Mouse (Mus musculus): ENCODE data around the gene Arhgef12. TPM values are rescaled to one million over a fixed set of nuclear protein-coding genes. Genes with fewer than 3 reads are reported as not detected.

Arhgef12 gene
- total and polyA plus RNA-seq, 3 experiments: 34.8 to 150 (median 136) TPM

DNA sequence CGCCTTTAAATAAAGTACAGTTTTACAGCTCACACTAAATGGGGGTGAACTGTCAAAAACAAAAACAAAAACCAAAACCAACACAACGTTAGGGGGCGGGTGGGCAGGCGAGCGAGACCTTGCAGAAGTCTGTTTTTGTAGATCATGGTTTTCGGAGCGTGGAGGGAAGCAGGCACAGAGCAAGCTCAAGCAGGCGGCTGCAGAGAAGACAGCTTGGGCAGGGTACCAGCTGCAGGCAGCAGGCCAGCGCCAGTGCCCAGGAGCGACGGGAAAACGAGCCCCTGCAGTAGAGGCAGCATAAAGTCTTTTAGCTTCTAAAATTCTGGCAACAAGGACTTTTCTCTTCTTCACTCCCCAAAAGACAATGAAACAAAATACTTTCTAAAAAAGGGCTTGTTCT lies 142.7 kb downstream of the Arhgef12 start:
- no peaks in the 10 kb centered on the region for H3K4me1 ChIP-seq (ENCODE audit: control insufficient read depth, insufficient read depth, low read length)
- H3K9ac ChIP-seq (ENCODE audit: low read depth, low read length): no peak overlapping the region
- H3K79me2 ChIP-seq (replicated peaks; ENCODE audit: control insufficient read depth, insufficient read depth, low read length): no peaks in the 10 kb centered on the region
- H3K4me3 ChIP-seq: no peak overlapping the region
- intact Hi-C loops (cut with DNase I): no loop called here
- 88% methylated on average over 12 of the region's 12 CpGs for WGBS
- H3K27ac ChIP-seq: no peak overlapping the region
- no peaks in the 10 kb centered on the region for H3K36me3 ChIP-seq (ENCODE audit: control insufficient read depth, insufficient read depth, low read length)
- H3K27me3 ChIP-seq (ENCODE audit: control insufficient read depth, insufficient read depth, low read length): no peaks in the 10 kb centered on the region
- no peak for TF ChIP-seq CTCF (IDR thresholded peaks at IDR 0.05)
- no peak for TF ChIP-seq POLR2A (IDR thresholded peaks at IDR 0.05; ENCODE audit: insufficient read depth, low read depth, low read length)
- TF ChIP-seq EP300 (IDR thresholded peaks at IDR 0.05; ENCODE audit: insufficient read depth, low read depth, low read length): no peak
- no peak for DNase-seq

DNA sequence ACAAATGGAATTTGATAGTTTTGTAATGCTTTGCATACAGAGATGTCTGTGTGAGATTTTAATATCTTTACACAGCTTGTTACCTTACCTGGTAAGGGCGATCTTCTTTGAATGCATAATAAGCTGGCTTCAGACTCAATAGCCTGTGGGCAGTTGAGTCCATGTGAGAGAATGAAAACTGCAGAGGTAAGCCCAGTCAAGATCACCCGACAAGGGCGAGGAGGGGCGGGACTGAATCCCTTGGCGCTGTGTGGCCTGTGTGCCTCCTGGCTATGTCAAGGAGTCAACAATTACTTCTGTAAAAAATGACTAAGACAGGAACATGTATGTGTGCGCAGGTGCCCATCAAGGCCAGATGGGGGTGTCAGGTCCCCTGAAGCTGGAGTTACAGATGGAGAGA lies 144.5 kb downstream of the Arhgef12 start:
- no peaks in the 10 kb centered on the region for H3K79me2 ChIP-seq (replicated peaks; ENCODE audit: control insufficient read depth, insufficient read depth, low read length)
- H3K27me3 ChIP-seq (ENCODE audit: control insufficient read depth, insufficient read depth, low read length): no peaks in the 10 kb centered on the region; the same call in 1 of the 2 replicates
- intact Hi-C loops (cut with DNase I): no loop called here
- no peaks in the 10 kb centered on the region for H3K36me3 ChIP-seq (ENCODE audit: control insufficient read depth, insufficient read depth, low read length)
- no peak overlapping the region for H3K27ac ChIP-seq
- no peak overlapping the region for H3K9ac ChIP-seq (ENCODE audit: low read depth, low read length)
- no peak for TF ChIP-seq EP300 (IDR thresholded peaks at IDR 0.05; ENCODE audit: insufficient read depth, low read depth, low read length)
- TF ChIP-seq CTCF (IDR thresholded peaks at IDR 0.05): no peak
- no peak for TF ChIP-seq POLR2A (IDR thresholded peaks at IDR 0.05; ENCODE audit: insufficient read depth, low read depth, low read length)
- no peak for DNase-seq
- H3K4me3 ChIP-seq: no peak overlapping the region
- WGBS: 91% methylated on average over 6 of the region's 6 CpGs
- H3K4me1 ChIP-seq (ENCODE audit: control insufficient read depth, insufficient read depth, low read length): no peaks in the 10 kb centered on the region

GRCm38 (mm10) chr9:42958401-42958800 lies 148.6 kb downstream of the Arhgef12 start:
- Histone ChIP-seq H3K27ac (no peak overlapping the region), H3K79me2 (replicated peaks; ENCODE audit: control insufficient read depth, insufficient read depth, low read length) (no peaks in the 10 kb centered on the region), H3K27me3 (ENCODE audit: control insufficient read depth, insufficient read depth, low read length) (peaks cover 3% of the 10 kb centered on the region; the same call in 1 of the 2 replicates), H3K36me3 (ENCODE audit: control insufficient read depth, insufficient read depth, low read length) (no peaks in the 10 kb centered on the region), H3K9ac (ENCODE audit: low read depth, low read length) (no peak overlapping the region), H3K4me3 (no peak overlapping the region), H3K4me1 (ENCODE audit: control insufficient read depth, insufficient read depth, low read length) (no peaks in the 10 kb centered on the region)
- DNase-seq: no peak
- TF ChIP-seq CTCF (IDR thresholded peaks at IDR 0.05) (no peak), EP300 (IDR thresholded peaks at IDR 0.05; ENCODE audit: insufficient read depth, low read depth, low read length) (no peak), POLR2A (IDR thresholded peaks at IDR 0.05; ENCODE audit: insufficient read depth, low read depth, low read length) (no peak)
- intact Hi-C loops (cut with DNase I): no loop called here
- 42% methylated on average over 7 of the region's 7 CpGs for WGBS

GRCm38 (mm10) chr9:42948381-42948780 lies 158.7 kb downstream of the Arhgef12 start:
- Histone ChIP-seq H3K36me3 (ENCODE audit: control insufficient read depth, insufficient read depth, low read length) (no peaks in the 10 kb centered on the region), H3K4me1 (ENCODE audit: control insufficient read depth, insufficient read depth, low read length) (no peaks in the 10 kb centered on the region; the same call in 1 of the 2 replicates), H3K79me2 (replicated peaks; ENCODE audit: control insufficient read depth, insufficient read depth, low read length) (no peaks in the 10 kb centered on the region), H3K27ac (no peak overlapping the region), H3K9ac (ENCODE audit: low read depth, low read length) (no peak overlapping the region), H3K27me3 (ENCODE audit: control insufficient read depth, insufficient read depth, low read length) (peaks cover 6% of the 10 kb centered on the region), H3K4me3 (no peak overlapping the region)
- intact Hi-C loops (cut with DNase I): no loop called here
- no peak for DNase-seq
- TF ChIP-seq CTCF (IDR thresholded peaks at IDR 0.05): no peak
- no peak for TF ChIP-seq POLR2A (IDR thresholded peaks at IDR 0.05; ENCODE audit: insufficient read depth, low read depth, low read length)
- TF ChIP-seq EP300 (IDR thresholded peaks at IDR 0.05; ENCODE audit: insufficient read depth, low read depth, low read length): no peak
- WGBS: 60% methylated on average over 1 of the region's 1 CpGs

DNA sequence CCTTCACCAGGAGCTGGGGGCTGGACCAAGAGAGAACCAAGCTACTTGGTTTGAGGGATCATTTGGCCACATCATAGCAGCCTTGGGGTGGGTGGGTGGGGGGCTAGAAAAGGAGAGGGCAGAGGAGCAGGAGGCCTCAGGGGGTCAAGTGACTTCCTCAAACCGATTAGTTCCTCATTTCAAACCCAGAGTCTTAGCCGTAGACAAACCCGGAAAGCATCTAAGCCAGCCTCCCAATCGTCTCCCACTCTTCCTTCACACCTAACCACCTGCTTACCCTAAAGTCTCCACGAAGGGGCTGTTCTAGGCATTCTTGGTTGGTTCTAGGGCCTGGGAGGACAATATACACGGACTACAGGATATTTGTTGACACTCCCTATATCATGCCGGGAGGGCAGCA lies 161.9 kb downstream of the Arhgef12 start:
- H3K4me3 ChIP-seq: no peak overlapping the region
- peaks cover 11% of the 10 kb centered on the region for H3K27me3 ChIP-seq (ENCODE audit: control insufficient read depth, insufficient read depth, low read length)
- intact Hi-C loops (cut with DNase I): no loop called here
- H3K4me1 ChIP-seq (ENCODE audit: control insufficient read depth, insufficient read depth, low read length): no peaks in the 10 kb centered on the region; the same call in 1 of the 2 replicates
- no peak overlapping the region for H3K27ac ChIP-seq
- H3K36me3 ChIP-seq (ENCODE audit: control insufficient read depth, insufficient read depth, low read length): no peaks in the 10 kb centered on the region
- TF ChIP-seq EP300 (IDR thresholded peaks at IDR 0.05; ENCODE audit: insufficient read depth, low read depth, low read length) (no peak), CTCF (IDR thresholded peaks at IDR 0.05) (no peak), POLR2A (IDR thresholded peaks at IDR 0.05; ENCODE audit: insufficient read depth, low read depth, low read length) (no peak)
- no peak overlapping the region for H3K9ac ChIP-seq (ENCODE audit: low read depth, low read length)
- no peaks in the 10 kb centered on the region for H3K79me2 ChIP-seq (replicated peaks; ENCODE audit: control insufficient read depth, insufficient read depth, low read length)
- 81% methylated on average over 7 of the region's 7 CpGs for WGBS
- DNase-seq: no peak

GRCm38 (mm10) chr9:42944536-42945006 lies 162.5 kb downstream of the Arhgef12 start:
- Histone ChIP-seq H3K4me3 (peak overlapping the region; percentile 65), H3K9ac (ENCODE audit: low read depth, low read length) (peak overlapping the region; percentile 46), H3K4me1 (ENCODE audit: control insufficient read depth, insufficient read depth, low read length) (no peaks in the 10 kb centered on the region; the same call in 1 of the 2 replicates), H3K79me2 (replicated peaks; ENCODE audit: control insufficient read depth, insufficient read depth, low read length) (no peaks in the 10 kb centered on the region), H3K36me3 (ENCODE audit: control insufficient read depth, insufficient read depth, low read length) (no peaks in the 10 kb centered on the region), H3K27ac (no peak overlapping the region), H3K27me3 (ENCODE audit: control insufficient read depth, insufficient read depth, low read length) (peaks cover 11% of the 10 kb centered on the region)
- 2% methylated on average over 51 of the region's 52 CpGs for WGBS
- TF ChIP-seq POLR2A (IDR thresholded peaks at IDR 0.05; ENCODE audit: insufficient read depth, low read depth, low read length): no peak
- TF ChIP-seq EP300 (IDR thresholded peaks at IDR 0.05; ENCODE audit: insufficient read depth, low read depth, low read length): 0 out of 2 replicates have a peak, but pooled peaks have one; percentile 45
- peak; percentile 76 for TF ChIP-seq CTCF (IDR thresholded peaks at IDR 0.05)
- DNase-seq: peak; percentile 80 to 88
- intact Hi-C loops (cut with DNase I): loop anchor here (1.0 to 5.0 kb wide), 6 partner anchors 156 to 618 kb away; no protein-coding TSS in a partner anchor

Data from heart, adult 2 months (tissue).